Mouse (Mus musculus): ENCODE measurements around the gene Sox5.

- TF ChIP-seq POLR2A (IDR thresholded peaks at IDR 0.05; ENCODE audit: low read depth, low read length) = no peak
- TF ChIP-seq CTCF (IDR thresholded peaks at IDR 0.05; ENCODE audit: borderline replicate concordance, insufficient read depth, low read length) = no peak
Measured at GRCm38 (mm10) chr6:144374810-144375209, 407.0 kb downstream of the Sox5 start.

All from embryonic fibroblast, embryonic 13.5 days (primary cell).